Mouse (Mus musculus): Measurements from ENCODE around the gene Gpr26.

Gpr26 gene

DNA sequence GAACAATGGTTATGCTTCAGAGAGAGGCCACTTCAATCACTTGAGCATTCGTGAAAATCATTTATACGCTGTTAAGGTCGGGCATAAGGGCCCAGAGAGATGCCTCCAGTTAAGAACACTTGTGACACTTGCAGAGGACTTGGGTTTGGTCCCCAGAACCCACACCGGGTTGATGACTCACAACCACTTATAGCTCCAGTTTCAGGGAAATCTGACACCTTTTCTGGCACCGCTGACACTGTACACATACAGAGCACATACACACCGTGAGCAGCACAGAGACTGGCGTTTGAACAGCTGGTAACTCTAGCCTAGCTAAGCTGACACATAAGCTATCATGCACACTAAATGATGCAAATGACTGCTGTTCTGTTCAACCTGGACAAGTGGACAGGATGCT lies 42.7 kb downstream of the Gpr26 start:
- H3K4me1 ChIP-seq (replicated peaks; ENCODE audit: low read depth, low read length), result 0 out of 2 replicates have a peak, but pooled peaks cover 2% of the 10 kb centered on the region
- H3K4me3 ChIP-seq (replicated peaks; ENCODE audit: low read length), result no peak overlapping the region
- peaks cover 88% of the 10 kb centered on the region for H3K27me3 ChIP-seq (ENCODE audit: insufficient read depth, low read length)
- TF ChIP-seq CTCF (conservative IDR thresholded peaks at IDR 0.05; ENCODE audit: low read length), result no peak
- TF ChIP-seq NANOG (IDR thresholded peaks at IDR 0.05; ENCODE audit: borderline replicate concordance, low read length), result no peak
- TF ChIP-seq POU5F1 (IDR thresholded peaks at IDR 0.05; ENCODE audit: borderline replicate concordance, low read length), result no peak
- peaks cover 13% of the 10 kb centered on the region; the same call in 1 of the 2 replicates for H3K9me3 ChIP-seq (ENCODE audit: low read length)
- no peaks in the 10 kb centered on the region for H3K36me3 ChIP-seq (ENCODE audit: insufficient read depth, low read length)

GRCm38 (mm10) chr7:132012969-132013679 lies 46.9 kb downstream of the Gpr26 start:
- no peaks in the 10 kb centered on the region for H3K36me3 ChIP-seq (ENCODE audit: insufficient read depth, low read length)
- H3K4me3 ChIP-seq (replicated peaks; ENCODE audit: low read length), result no peak overlapping the region
- peaks cover 84% of the 10 kb centered on the region for H3K27me3 ChIP-seq (ENCODE audit: insufficient read depth, low read length)
- TF ChIP-seq NANOG (IDR thresholded peaks at IDR 0.05; ENCODE audit: borderline replicate concordance, low read length), result no peak
- TF ChIP-seq POU5F1 (IDR thresholded peaks at IDR 0.05; ENCODE audit: borderline replicate concordance, low read length), result no peak
- TF ChIP-seq CTCF (conservative IDR thresholded peaks at IDR 0.05; ENCODE audit: low read length), result no peak
- peaks cover 30% of the 10 kb centered on the region for H3K9me3 ChIP-seq (ENCODE audit: low read length)
- H3K4me1 ChIP-seq (replicated peaks; ENCODE audit: low read depth, low read length), result peaks cover 9% of the 10 kb centered on the region

DNA sequence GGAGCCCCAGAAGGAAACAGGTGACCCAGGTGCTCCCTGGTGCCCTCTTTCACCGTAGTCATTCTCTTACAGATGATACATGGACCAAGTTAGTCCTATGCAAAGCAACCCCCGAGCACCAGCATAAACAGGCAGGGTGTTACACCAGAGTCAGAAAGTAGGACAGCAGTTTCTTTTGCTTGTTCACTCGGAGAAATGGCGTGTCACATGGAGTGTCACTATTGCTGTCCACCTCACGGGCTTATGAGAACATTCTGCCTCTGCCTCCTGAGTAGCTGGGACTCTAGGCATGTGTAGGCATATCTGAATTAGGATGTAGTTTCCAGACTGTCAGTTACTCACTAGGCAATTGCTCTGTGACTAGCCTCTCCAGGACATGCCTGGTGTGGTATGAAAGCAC lies 47.7 kb downstream of the Gpr26 start:
- peaks cover 39% of the 10 kb centered on the region for H3K9me3 ChIP-seq (ENCODE audit: low read length)
- peaks cover 85% of the 10 kb centered on the region for H3K27me3 ChIP-seq (ENCODE audit: insufficient read depth, low read length)
- no peaks in the 10 kb centered on the region for H3K36me3 ChIP-seq (ENCODE audit: insufficient read depth, low read length)
- peaks cover 9% of the 10 kb centered on the region for H3K4me1 ChIP-seq (replicated peaks; ENCODE audit: low read depth, low read length)
- no peak overlapping the region for H3K4me3 ChIP-seq (replicated peaks; ENCODE audit: low read length)
- TF ChIP-seq CTCF (conservative IDR thresholded peaks at IDR 0.05; ENCODE audit: low read length), result no peak
- no peak for TF ChIP-seq NANOG (IDR thresholded peaks at IDR 0.05; ENCODE audit: borderline replicate concordance, low read length)
- TF ChIP-seq POU5F1 (IDR thresholded peaks at IDR 0.05; ENCODE audit: borderline replicate concordance, low read length), result no peak

- Histone ChIP-seq H3K4me3 (replicated peaks; ENCODE audit: low read length) (no peak overlapping the region), H3K9me3 (ENCODE audit: low read length) (peaks cover 49% of the 10 kb centered on the region), H3K4me1 (replicated peaks; ENCODE audit: low read depth, low read length) (peaks cover 9% of the 10 kb centered on the region), H3K36me3 (ENCODE audit: insufficient read depth, low read length) (no peaks in the 10 kb centered on the region), H3K27me3 (ENCODE audit: insufficient read depth, low read length) (peaks cover 85% of the 10 kb centered on the region)
- TF ChIP-seq NANOG (IDR thresholded peaks at IDR 0.05; ENCODE audit: borderline replicate concordance, low read length), result peak; percentile 72; the same call in 1 of the 2 replicates
- no peak for TF ChIP-seq CTCF (conservative IDR thresholded peaks at IDR 0.05; ENCODE audit: low read length)
Observed at GRCm38 (mm10) chr7:132015193-132015592, 48.9 kb downstream of the Gpr26 start.

DNA sequence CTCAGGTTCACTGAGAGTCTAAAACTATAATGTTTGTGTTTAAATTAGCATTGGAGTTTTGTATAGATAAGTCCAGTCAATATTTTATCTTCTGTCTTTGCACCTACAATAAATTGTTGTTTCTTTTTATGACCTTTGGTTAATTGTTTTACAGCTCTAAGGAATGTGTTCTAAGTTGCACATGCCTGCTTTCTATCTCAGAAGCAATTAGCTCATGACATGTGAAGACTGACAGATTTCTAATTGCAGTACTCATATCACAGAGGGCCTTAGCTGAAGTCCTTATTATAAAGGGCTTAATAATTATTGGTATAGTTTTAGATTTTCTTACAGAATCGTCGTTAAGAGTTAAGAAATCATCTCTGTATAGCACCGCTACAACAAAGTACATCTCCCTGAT lies 49.7 kb downstream of the Gpr26 start:
- Histone ChIP-seq H3K27me3 (ENCODE audit: insufficient read depth, low read length) (peaks cover 84% of the 10 kb centered on the region), H3K36me3 (ENCODE audit: insufficient read depth, low read length) (no peaks in the 10 kb centered on the region)

GRCm38 (mm10) chr7:132025591-132025990 lies 59.3 kb downstream of the Gpr26 start:
- H3K27me3 ChIP-seq (ENCODE audit: insufficient read depth, low read length), result peaks cover 57% of the 10 kb centered on the region
- H3K4me1 ChIP-seq (replicated peaks; ENCODE audit: low read depth, low read length), result peaks cover 8% of the 10 kb centered on the region; the same call in 1 of the 2 replicates
- no peaks in the 10 kb centered on the region for H3K36me3 ChIP-seq (ENCODE audit: insufficient read depth, low read length)
- H3K9me3 ChIP-seq (ENCODE audit: low read length), result peaks cover 33% of the 10 kb centered on the region
- H3K4me3 ChIP-seq (replicated peaks; ENCODE audit: low read length), result no peak overlapping the region
- TF ChIP-seq CTCF (conservative IDR thresholded peaks at IDR 0.05; ENCODE audit: low read length) (no peak), NANOG (IDR thresholded peaks at IDR 0.05; ENCODE audit: borderline replicate concordance, low read length) (no peak), POU5F1 (IDR thresholded peaks at IDR 0.05; ENCODE audit: borderline replicate concordance, low read length) (no peak)

More for the DNA sequence above, 49.7 kb downstream of the Gpr26 start:
- TF ChIP-seq NANOG (IDR thresholded peaks at IDR 0.05; ENCODE audit: borderline replicate concordance, low read length), result no peak
- no peak for TF ChIP-seq POU5F1 (IDR thresholded peaks at IDR 0.05; ENCODE audit: borderline replicate concordance, low read length)
- no peak for TF ChIP-seq CTCF (conservative IDR thresholded peaks at IDR 0.05; ENCODE audit: low read length)
- Histone ChIP-seq H3K4me3 (replicated peaks; ENCODE audit: low read length) (no peak overlapping the region), H3K9me3 (ENCODE audit: low read length) (peaks cover 55% of the 10 kb centered on the region), H3K4me1 (replicated peaks; ENCODE audit: low read depth, low read length) (peaks cover 9% of the 10 kb centered on the region)

DNA sequence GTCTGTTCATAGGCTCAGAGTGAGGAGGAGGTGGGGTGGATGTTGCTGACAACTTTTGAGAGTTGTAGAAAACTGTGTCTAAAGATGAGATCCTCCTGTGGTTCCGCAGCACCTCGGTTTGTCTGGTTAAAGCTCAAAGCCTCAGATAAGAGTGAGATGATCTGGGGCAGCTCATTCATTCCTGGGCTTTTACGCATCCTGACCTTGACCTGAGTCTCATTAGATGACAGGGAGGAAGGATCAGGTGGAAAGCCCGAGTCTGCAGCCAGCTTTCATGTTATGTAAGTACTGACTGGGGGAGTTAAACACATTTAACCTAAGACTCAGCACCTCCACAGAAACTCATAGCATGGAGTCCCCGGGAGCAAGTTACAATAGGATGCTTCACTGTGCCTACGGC lies 60.4 kb downstream of the Gpr26 start:
- Histone ChIP-seq H3K4me3 (replicated peaks; ENCODE audit: low read length) (no peak overlapping the region), H3K4me1 (replicated peaks; ENCODE audit: low read depth, low read length) (peaks cover 8% of the 10 kb centered on the region; the same call in 1 of the 2 replicates), H3K27me3 (ENCODE audit: insufficient read depth, low read length) (peaks cover 47% of the 10 kb centered on the region), H3K36me3 (ENCODE audit: insufficient read depth, low read length) (no peaks in the 10 kb centered on the region), H3K9me3 (ENCODE audit: low read length) (peaks cover 24% of the 10 kb centered on the region)
- TF ChIP-seq NANOG (IDR thresholded peaks at IDR 0.05; ENCODE audit: borderline replicate concordance, low read length), result no peak
- no peak for TF ChIP-seq CTCF (conservative IDR thresholded peaks at IDR 0.05; ENCODE audit: low read length)
- TF ChIP-seq POU5F1 (IDR thresholded peaks at IDR 0.05; ENCODE audit: borderline replicate concordance, low read length), result no peak

GRCm38 (mm10) chr7:132031940-132032531 lies 65.8 kb downstream of the Gpr26 start:
- TF ChIP-seq CTCF (conservative IDR thresholded peaks at IDR 0.05; ENCODE audit: low read length), result no peak
- TF ChIP-seq NANOG (IDR thresholded peaks at IDR 0.05; ENCODE audit: borderline replicate concordance, low read length), result no peak
- TF ChIP-seq POU5F1 (IDR thresholded peaks at IDR 0.05; ENCODE audit: borderline replicate concordance, low read length), result no peak
- Histone ChIP-seq H3K9me3 (ENCODE audit: low read length) (peaks cover 9% of the 10 kb centered on the region; the same call in 1 of the 2 replicates), H3K27me3 (ENCODE audit: insufficient read depth, low read length) (peaks cover 28% of the 10 kb centered on the region), H3K36me3 (ENCODE audit: insufficient read depth, low read length) (no peaks in the 10 kb centered on the region), H3K4me1 (replicated peaks; ENCODE audit: low read depth, low read length) (peaks cover 3% of the 10 kb centered on the region; the same call in 1 of the 2 replicates), H3K4me3 (replicated peaks; ENCODE audit: low read length) (no peak overlapping the region)

Data from E14TG2a.4 (cell line).